1 mouse cellular context compared by ENCODE assay signal in the genomic region with DNA sequence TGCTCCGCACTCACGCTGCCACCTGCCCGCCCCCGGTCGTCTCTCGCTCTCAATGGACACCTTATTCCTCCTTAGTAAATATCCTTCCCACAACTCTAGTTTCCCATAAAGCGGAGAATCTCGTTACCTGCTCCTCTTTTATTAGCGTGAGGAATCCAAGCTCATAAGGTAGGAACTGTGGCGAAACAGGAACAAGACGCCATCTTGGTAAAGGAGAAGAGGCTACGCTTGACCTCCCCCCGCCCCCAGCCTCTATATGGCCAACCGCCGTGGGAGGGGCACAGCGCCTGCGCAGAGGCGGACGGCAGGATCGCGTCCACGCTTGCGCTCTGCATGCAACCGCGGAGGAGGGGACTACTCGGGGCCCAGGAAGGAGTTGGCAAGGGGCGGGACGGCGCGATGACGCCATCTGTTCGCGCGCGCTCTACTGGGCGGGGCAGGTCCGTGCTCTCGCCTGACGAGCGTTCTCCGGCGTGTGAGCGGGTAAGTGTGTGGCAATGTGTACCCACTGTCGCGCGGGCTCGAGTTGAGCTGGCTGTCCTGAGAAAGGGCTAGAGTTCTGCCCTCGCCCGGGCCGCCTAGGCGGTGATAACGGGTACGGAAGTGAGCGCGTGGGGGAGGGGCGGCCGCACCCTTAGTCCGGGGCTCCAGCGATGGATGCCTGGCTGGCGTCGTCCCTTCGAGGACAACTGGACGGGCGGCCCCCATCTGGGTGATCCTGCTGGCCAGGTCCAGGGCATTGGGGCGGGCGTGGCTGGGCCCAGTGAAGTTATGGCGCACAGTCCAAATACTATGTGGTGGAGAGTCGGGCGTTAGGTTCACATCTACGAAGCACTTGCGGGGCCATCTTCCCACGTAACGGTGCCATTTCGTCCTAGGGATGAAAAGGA.
TF ChIP-seq lines count a peak whose summit lies in the region.

A gene (minus strand): TSS at position 230 of the 890 bp plus-strand sequence.

TF ChIP-seq in CH12.LX, 34 proteins besides CTCF, POLR2A, EP300 and RAD21 (continued from another document):
- TF ChIP-seq ZMIZ1 (IDR thresholded peaks at IDR 0.05; ENCODE audit: low read depth, low read length) (no peak), JUN (IDR thresholded peaks at IDR 0.05; ENCODE audit: insufficient read depth, low read depth, low read length) (no peak), ZKSCAN1 (IDR thresholded peaks at IDR 0.05; ENCODE audit: borderline replicate concordance, low read depth, low read length) (no peak), POLR2AphosphoS2 (IDR thresholded peaks at IDR 0.05; ENCODE audit: low read depth, low read length) (no peak), MAFK (IDR thresholded peaks at IDR 0.05; ENCODE audit: insufficient replicate concordance, low read length) (no peak), TCF12 (IDR thresholded peaks at IDR 0.05; ENCODE audit: low read depth, low read length) (0 out of 2 replicates have a peak, but pooled peaks have one; percentile 51), UBTF (IDR thresholded peaks at IDR 0.05; ENCODE audit: low read depth, low read length) (0 out of 2 replicates have a peak, but pooled peaks have one; percentile 52), ZNF384 (IDR thresholded peaks at IDR 0.05; ENCODE audit: low read depth, low read length) (no peak), CHD2 (IDR thresholded peaks at IDR 0.05; ENCODE audit: low read length) (no peak; the same call in 1 of the 2 replicates), BHLHE40 (IDR thresholded peaks at IDR 0.05; ENCODE audit: low read depth, low read length) (peak; percentile 28; the same call in 1 of the 2 replicates), KAT2A (IDR thresholded peaks at IDR 0.05; ENCODE audit: insufficient replicate concordance, low read length) (peak; percentile 46; the same call in 1 of the 2 replicates), NELFE (IDR thresholded peaks at IDR 0.05; ENCODE audit: low read depth, low read length) (peak; percentile 65; the same call in 1 of the 2 replicates), MXI1 (IDR thresholded peaks at IDR 0.05; ENCODE audit: low read depth, low read length) (peak; percentile 79; the same call in 1 of the 2 replicates), CHD1 (IDR thresholded peaks at IDR 0.05; ENCODE audit: low read depth, low read length) (peak; percentile 76), MYC (IDR thresholded peaks at IDR 0.05; ENCODE audit: low read depth, low read length) (0 out of 2 replicates have a peak, but pooled peaks have one; percentile 15), USF1 (IDR thresholded peaks at IDR 0.05; ENCODE audit: low read depth, low read length) (no peak), SIN3A (IDR thresholded peaks at IDR 0.05; ENCODE audit: low read length) (peak; percentile 39), ETS1 (conservative IDR thresholded peaks at IDR 0.05; ENCODE audit: low read depth, low read length) (no peak), RCOR1 (conservative IDR thresholded peaks at IDR 0.05; ENCODE audit: low read depth, low read length) (no peak), TBP (conservative IDR thresholded peaks at IDR 0.05; ENCODE audit: low read depth, low read length) (peak; percentile 84; the same call in 1 of the 2 replicates), ZC3H11A (IDR thresholded peaks at IDR 0.05; ENCODE audit: low read depth, low read length) (no peak)
